Mouse (Mus musculus) cerebellum, adult 11 months (tissue): Measurements from ENCODE around the gene Atpif1.
"Not testable (repeated sequence)": the region's sequence is repeated elsewhere in the genome, so short reads cannot be mapped to it uniquely, and the experiment has no call there.

Experiments used
- DNase-seq: peaks from one replicate; pipeline ENCODE4 v3.0.0; 2022

Atpif1 gene

DNA sequence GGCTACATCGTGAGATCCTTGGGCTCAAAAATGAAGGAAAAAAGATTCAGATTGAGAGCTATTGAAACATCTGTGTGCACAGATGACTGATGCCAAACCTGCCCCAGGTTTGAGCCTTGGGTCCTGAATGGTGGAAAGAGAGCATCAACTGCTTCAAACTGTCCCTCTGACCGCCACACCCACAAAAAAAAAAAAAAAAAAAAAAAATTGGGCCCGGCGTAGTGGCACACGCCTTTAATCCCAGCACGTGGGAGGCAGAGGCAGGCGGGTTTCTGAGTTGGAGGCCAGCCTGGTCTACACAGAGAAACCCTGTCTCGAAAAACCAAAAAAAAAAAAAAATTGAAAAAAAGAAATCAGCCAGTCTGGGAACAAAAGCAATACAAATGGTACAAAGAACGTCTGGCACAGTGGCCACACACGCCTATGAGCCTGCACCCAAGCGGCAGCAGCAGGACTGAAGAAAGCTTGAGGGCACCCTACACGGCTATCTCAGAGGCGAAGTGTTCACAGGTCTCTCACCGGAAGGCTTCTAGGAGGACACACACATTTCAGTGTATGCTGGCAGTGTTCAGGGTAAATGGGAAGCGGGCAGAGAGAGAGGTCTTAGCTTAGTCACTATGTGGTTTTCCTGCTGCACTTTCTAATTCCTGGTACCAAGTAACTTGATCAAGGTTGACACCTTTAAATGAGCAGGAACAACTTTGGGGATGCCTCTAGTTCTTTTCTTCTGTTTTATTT lies 43.0 kb downstream of the Atpif1 start:
- no peak for DNase-seq

DNA sequence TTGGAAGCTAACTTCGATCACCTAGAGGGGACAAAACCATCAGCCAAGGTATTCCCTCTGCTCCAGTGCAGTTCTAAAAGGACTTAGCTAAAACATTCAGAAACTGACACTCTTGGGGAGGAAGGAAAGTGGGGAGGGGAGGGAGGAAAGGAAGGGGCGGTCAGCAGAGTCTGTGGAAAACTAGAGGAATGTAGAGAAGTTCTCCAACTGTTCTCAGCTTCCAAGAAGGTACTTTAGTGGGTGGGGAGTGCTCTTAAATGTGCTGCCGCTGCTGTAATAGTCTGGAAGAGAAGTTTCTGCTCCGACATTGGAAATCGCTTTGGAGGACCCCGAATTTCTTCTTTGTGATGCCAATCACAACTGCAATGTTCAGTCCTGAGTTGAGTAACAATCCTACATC lies 44.5 kb downstream of the Atpif1 start:
- no peak for DNase-seq

GRCm38 (mm10) chr4:132488521-132488920 lies 44.9 kb downstream of the Atpif1 start:
- DNase-seq: no peak

- no peak for DNase-seq
These were observed 48.6 kb downstream of the Atpif1 start for GRCm38 (mm10) chr4:132484820-132485219.

DNA sequence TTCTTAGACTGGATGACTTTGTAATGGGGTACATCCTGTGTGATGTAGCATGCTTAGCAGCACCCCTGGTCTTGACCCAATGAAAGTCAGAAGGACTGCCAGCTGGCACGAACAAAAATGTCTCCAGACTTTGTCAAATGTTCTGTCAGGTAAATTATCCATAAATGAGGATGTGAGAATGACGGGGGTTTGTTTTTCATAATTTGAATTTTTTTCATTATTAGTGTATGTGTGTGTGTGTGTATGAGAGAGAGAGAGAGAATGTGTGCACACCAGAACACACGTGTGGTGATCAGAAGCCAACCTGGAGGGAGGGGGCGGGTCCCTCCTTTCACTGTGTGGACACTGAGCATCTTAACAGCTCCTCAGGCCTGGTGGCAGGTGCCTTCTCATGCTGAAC lies 49.2 kb downstream of the Atpif1 start:
- DNase-seq: no peak

- DNase-seq: no peak
These were observed 50.4 kb downstream of the Atpif1 start for GRCm38 (mm10) chr4:132482956-132483608.

GRCm38 (mm10) chr4:132482104-132482503 lies 51.4 kb downstream of the Atpif1 start:
- not testable (repeated sequence) for DNase-seq
